18 mouse cellular contexts compared by ENCODE assay signal in the genomic region with DNA sequence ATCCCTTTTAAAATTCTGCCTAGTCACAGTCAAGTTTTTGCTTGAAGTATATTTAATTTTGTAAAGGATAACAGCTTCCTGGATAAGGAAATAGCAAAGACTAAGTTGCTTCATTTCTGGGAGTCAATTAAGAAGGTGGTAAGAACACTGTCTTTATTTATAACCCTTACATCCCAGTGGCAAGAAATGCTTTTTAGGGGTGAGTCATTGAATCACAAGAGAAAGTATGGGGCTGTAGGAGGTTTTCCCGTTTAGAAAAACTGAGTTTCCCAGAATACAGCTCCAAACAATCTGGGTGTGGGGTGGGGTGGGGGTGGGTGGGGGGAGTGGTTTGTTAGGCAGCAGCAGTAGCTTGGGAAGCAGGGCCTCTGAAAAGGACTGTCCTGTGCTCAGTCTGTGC.
"Had no signal": no experiment of that assay in that cellular context is flagged by ENCODE, and none has a peak within 500 bp of the region (broad histone marks: within the 10 kb centered on the region; RNA-seq: fewer than 3 reads in every experiment).

No protein-coding gene starts in this region.

- H3K4me1 ChIP-seq: kidney, embryonic 15.5 days; limb, embryonic 10.5 days; limb, embryonic 13.5 days had no signal

- H3K4me3 ChIP-seq: kidney, embryonic 15.5 days; limb, embryonic 10.5 days; limb, embryonic 13.5 days; liver, embryonic 13.5 days had no signal

- H3K27ac ChIP-seq: kidney, embryonic 15.5 days; limb, embryonic 10.5 days; limb, embryonic 13.5 days; liver, embryonic 13.5 days had no signal

- DNase-seq: kidney, adult 11 months; kidney, adult 8-10 months; kidney, postnatal 10 days; kidney, postnatal 36 days; layer of hippocampus, adult 9-11 months; liver; liver, embryonic 13.5 days; lung, adult 2 months; lung, postnatal 14 days; lung, postnatal 4 days; midbrain, embryonic 14.5 days; retina, postnatal 1 day; thymus, adult 2 months; thymus, postnatal 14 days; thymus, postnatal 4 days had no signal
